Mouse (Mus musculus): ENCODE measurements around the gene Spi1. TPM values are rescaled to one million over a fixed set of nuclear protein-coding genes. Genes with fewer than 3 reads are reported as not detected.

Spi1 gene
- total RNA-seq, 2 experiments from 2014 or later = 1.5 to 2.1 TPM

DNA sequence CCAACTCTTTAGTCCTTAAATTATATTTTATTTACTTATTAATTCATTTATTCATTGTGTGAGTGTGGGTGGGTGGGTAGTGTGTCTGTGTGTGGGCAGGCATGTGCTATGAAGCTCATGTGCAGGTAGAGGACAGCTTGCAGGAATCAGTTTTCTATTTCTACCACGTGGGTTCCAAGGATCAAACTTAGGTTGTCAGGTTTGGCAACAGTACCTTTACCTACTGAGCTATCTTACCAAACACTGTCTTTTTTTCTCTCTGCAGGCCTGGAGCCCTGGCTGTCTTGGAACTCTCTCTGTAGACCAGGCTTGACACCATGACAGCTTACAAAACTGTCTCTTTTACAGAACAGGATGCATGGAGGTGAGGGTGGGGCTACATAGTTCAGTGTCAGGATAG is 69.1 kb downstream of the Spi1 start:
- DNase-seq = no peak
- intact Hi-C loops (cut with DNase I; ENCODE audit: low total_unique reads) = no loop called here

DNA sequence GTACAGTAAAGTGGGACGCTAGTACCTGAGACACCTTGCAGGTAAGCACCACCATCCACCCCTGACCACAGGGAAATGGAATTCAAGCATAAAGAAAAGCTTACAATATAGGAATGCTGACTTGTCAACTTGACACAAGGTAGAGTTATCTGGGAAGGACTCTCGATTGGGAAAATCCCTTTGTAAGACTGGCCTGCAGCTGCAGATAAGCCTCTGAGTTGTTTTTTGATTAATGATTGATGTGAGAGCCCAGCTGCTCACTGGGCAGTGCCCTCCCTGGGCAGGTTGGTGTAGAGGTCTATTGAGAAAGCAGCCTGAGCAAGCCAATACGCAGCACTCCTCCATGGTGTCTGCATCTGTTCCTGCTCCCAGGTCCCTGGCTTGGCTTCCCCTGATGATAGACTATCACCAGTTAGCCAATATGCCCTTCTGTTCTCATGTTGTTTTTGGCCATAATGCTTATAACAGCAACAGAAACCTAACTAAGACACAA is 70.7 kb downstream of the Spi1 start:
- DNase-seq = no peak
- intact Hi-C loops (cut with DNase I; ENCODE audit: low total_unique reads) = no loop called here

- intact Hi-C loops (cut with DNase I; ENCODE audit: low total_unique reads) = no loop called here
Observed at GRCm38 (mm10) chr2:91154091-91154490, 71.9 kb downstream of the Spi1 start.

DNA sequence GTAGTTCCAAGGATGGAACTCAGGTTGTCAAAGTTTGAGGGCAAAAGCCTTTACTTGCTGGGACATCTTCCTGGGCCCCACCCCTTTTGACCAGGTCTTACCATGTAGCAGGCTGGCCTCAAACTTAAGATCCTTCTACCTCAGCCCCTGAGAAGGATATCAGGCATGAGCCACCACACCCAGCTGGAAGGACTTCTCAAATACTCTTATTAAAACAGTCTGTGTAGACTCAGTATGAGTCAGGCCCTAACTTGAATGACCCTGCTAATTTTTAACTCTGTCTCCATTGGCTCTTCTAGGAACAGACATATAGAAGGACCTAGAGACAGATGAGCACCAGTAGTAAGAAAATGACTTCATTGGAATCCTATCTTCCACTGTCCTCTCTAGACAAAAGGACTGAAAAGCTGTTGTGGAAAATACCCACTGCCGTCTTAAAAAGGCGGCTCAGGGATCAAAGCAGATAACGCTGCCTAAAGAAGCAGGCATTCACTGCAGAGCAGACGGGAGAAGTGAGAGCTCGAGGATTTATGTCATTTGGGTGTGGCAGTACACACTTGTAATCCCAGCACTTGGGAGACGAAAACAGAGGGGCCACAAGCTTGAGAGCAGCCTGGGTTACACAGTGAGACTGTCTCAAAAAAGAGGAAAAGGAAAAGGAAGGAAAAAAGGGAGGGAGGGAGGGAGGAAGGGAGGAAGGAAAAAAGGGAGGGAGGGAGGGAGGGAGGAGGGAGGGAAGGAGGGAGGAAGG is 75.0 kb downstream of the Spi1 start:
- DNase-seq = no peak
- intact Hi-C loops (cut with DNase I; ENCODE audit: low total_unique reads) = no loop called here

More at GRCm38 (mm10) chr2:91154091-91154490, 71.9 kb downstream of the Spi1 start:
- DNase-seq = no peak

DNA sequence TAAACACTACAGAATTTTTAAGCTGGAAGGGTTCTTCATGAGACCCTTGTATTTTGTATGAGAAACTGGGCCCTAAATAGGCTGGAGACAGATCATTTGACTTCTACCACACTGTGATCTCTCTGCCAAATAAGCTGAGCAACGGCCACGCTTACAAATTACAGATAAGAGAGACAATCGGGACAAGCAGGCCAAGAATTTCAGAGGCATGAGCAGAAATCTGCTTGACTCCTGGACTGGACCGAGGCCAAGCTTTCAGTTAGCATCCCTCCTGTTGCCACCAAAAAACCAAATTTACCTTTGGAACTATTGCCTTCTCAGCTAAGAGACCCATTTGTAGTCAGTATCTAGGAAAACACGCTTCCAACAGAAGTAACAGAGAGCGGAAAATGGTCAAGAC is 78.4 kb downstream of the Spi1 start:
- DNase-seq = no peak
- intact Hi-C loops (cut with DNase I; ENCODE audit: low total_unique reads) = no loop called here

GRCm38 (mm10) chr2:91162952-91163351 is 80.8 kb downstream of the Spi1 start:
- DNase-seq = no peak
- intact Hi-C loops (cut with DNase I; ENCODE audit: low total_unique reads) = no loop called here

DNA sequence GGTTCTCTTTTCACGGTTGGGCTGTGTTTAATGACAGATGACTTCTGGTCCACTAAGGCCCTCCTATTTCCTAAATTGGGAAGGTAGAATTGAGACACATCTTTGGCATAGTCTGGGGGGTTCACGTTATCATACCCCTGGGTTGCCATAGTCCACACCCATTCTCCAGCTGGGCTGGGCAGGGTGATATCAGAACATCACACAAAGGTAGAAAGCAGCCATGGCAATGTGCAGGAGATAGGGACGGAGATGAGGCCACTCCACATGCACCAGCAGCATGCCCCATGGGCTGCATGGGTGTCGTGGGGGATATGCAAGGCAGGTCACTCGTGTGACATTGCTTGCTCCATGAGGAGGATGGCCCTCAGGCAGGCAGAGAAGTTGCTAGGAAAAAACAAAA is 81.3 kb downstream of the Spi1 start:
- intact Hi-C loops (cut with DNase I; ENCODE audit: low total_unique reads) = no loop called here

GRCm38 (mm10) chr2:91164991-91165390 is 82.8 kb downstream of the Spi1 start:
- intact Hi-C loops (cut with DNase I; ENCODE audit: low total_unique reads) = no loop called here
- DNase-seq = no peak

More for the DNA sequence above, 81.3 kb downstream of the Spi1 start:
- no peak for DNase-seq

Other genes starting within 250 kb of the Spi1 start
- gene Mtch2, start 235.2 kb upstream of the Spi1 start, total RNA-seq (2021) = 100 to 1,000 TPM; 144 to 162 TPM
- 1 to 10 TPM; 5.0 to 6.5 TPM for gene C1qtnf4, start 196.5 kb upstream of the Spi1 start, total RNA-seq (2021)
- 10 to 100 TPM; 12.9 to 14.5 TPM for gene Kbtbd4, start 177.7 kb upstream of the Spi1 start, total RNA-seq (2021)
- gene Ndufs3, start 177.6 kb upstream of the Spi1 start, total RNA-seq (2021) = 100 to 1,000 TPM; 444 to 537 TPM
- 10 to 100 TPM; 40.7 to 44.0 TPM for gene Celf1, start 142.0 kb upstream of the Spi1 start, total RNA-seq (2021)
- gene Rapsn, start 46.8 kb upstream of the Spi1 start, total RNA-seq (2021) = 10 to 100 TPM; 22.4 to 23.0 TPM
- gene Psmc3, start 28.4 kb upstream of the Spi1 start, total RNA-seq (2021) = 100 to 1,000 TPM; 279 to 288 TPM
- 10 to 100 TPM; 21.7 to 25.9 TPM for gene Slc39a13, start 12.0 kb upstream of the Spi1 start, total RNA-seq (2021)
- gene Mybpc3, start 35.8 kb downstream of the Spi1 start, total RNA-seq (2021) = under 1 TPM in 1 of 2 experiments, not detected in 1; 0.09 TPM
- gene Madd, start 101.4 kb downstream of the Spi1 start, total RNA-seq (2021) = 1 to 10 TPM; 5.0 to 5.9 TPM
- 1 to 10 TPM; 5.1 to 9.1 TPM for gene Nr1h3, start 120.4 kb downstream of the Spi1 start, total RNA-seq (2021)
- gene Acp2, start 120.5 kb downstream of the Spi1 start, total RNA-seq (2021) = 10 to 100 TPM; 11.6 to 12.5 TPM
- 1 to 10 TPM; 3.1 to 4.1 TPM for gene Ddb2, start 154.6 kb downstream of the Spi1 start, total RNA-seq (2021)
- gene Pacsin3, start 173.6 kb downstream of the Spi1 start, total RNA-seq (2021) = 100 to 1,000 TPM; 282 to 292 TPM
- gene Arfgap2, start 182.6 kb downstream of the Spi1 start, total RNA-seq (2021) = 100 to 1,000 TPM in 1 of 2 experiments, 10 to 100 TPM in 1; 74.4 to 104 TPM

Measured in gastrocnemius, postnatal 14 days (tissue).